Mouse (Mus musculus): ENCODE results near the gene Cfap69. TPM values are rescaled to one million over a fixed set of nuclear protein-coding genes. Genes with fewer than 3 reads are reported as not detected.
A peak's percentile ranks its signal among the peaks of the same experiment; 100 is the strongest.

Cfap69 gene
- polyA plus RNA-seq, 1 experiment from 2014 or later = 3.4 TPM

DNA sequence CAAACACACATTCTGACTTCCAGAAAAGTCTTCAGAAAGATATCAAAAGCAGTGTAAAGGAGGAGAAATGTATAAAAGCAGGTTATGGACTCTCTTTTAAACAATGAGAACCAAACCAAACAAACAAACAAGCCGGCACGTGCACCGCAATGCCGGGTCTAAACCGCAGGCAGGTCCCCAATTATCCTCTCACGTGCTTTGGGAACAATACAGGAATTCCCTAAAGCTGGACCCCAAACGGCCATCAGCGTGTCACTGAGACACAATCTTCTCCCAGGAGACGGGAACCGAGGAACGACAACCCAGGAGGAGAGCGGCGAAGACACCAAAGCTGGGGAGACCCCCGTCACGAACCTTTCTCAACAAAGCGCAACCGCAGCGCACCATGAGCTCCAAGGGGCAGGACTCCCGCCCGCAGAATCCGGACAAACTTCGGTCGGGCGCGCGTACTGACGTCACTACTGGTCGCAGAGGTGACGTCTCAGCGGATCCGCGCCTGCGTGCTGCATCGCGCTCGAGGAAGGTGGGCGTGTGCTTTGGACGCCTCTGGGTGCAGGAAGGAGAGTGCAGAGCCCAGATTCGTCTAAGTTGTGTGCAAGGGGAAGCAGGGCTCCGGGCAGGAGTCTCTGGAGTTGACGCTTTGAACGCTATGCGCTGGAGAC lies 104.8 kb downstream of the Cfap69 start, which contains the start of gene Gtpbp10:
Gene Gtpbp10, minus strand, starts transcription at position 460 of the 662 bp plus-strand sequence.
- peak; percentile 98 for ATAC-seq (ENCODE audit: insufficient read depth, low FRiP score, low read depth)
- Histone ChIP-seq H3K4me3 (replicated peaks) (peak within 1 kb of the TSS; percentile 74), H3K9ac (peak within 1 kb of the TSS; percentile 64; the same call in 1 of the 2 replicates), H3K27ac (peak within 1 kb of the TSS; percentile 72), H3K4me2 (peak within 1 kb of the TSS; percentile 58), H3K9me3 (no peaks in the 10 kb centered on the region), H3K27me3 (replicated peaks) (no peaks in the 10 kb centered on the region), H3K4me1 (0 out of 2 replicates have a peak, but pooled peaks cover 3% of the 10 kb centered on the region), H3K36me3 (peaks cover 5% of the 10 kb centered on the region; the same call in 1 of the 2 replicates)
- under 1% methylated on average over 43 of the region's 43 CpGs for WGBS

GRCm38 (mm10) chr5:5551110-5551509 lies 112.9 kb downstream of the Cfap69 start:
- Histone ChIP-seq H3K4me1 (no peaks in the 10 kb centered on the region), H3K4me2 (no peak overlapping the region), H3K9me3 (no peaks in the 10 kb centered on the region), H3K27me3 (replicated peaks) (no peaks in the 10 kb centered on the region), H3K9ac (no peak overlapping the region), H3K27ac (no peak overlapping the region), H3K36me3 (peaks cover 23% of the 10 kb centered on the region), H3K4me3 (replicated peaks) (no peak overlapping the region)
- ATAC-seq (ENCODE audit: insufficient read depth, low FRiP score, low read depth) = no peak
- WGBS = 85% methylated on average over 1 of the region's 1 CpGs

DNA sequence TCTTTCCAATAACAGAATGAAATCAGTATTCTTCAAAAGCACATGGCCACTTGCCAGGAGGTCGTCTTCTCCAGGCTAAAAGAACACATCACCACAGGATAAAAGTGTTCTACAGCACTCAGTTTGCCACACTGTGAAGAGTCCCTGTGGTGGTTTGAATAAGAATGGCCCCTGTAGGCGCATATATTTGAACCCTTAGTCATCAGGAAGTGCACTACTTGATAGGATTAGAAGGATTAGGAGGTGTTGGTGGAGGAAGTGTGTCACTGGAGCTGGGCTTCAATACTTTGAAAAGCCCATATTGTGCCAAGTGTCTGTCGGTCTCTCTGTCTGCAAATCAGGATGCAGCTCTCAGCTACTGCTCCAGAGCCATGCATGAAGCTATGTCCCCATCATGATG lies 123.7 kb downstream of the Cfap69 start:
- Histone ChIP-seq H3K4me1 (no peaks in the 10 kb centered on the region), H3K27me3 (replicated peaks) (no peaks in the 10 kb centered on the region), H3K9ac (no peak overlapping the region), H3K4me2 (no peak overlapping the region), H3K4me3 (replicated peaks) (no peak overlapping the region), H3K9me3 (no peaks in the 10 kb centered on the region), H3K27ac (no peak overlapping the region), H3K36me3 (peaks cover 22% of the 10 kb centered on the region)
- WGBS = 69% methylated on average over 3 of the region's 3 CpGs
- no peak for ATAC-seq (ENCODE audit: insufficient read depth, low FRiP score, low read depth)

DNA sequence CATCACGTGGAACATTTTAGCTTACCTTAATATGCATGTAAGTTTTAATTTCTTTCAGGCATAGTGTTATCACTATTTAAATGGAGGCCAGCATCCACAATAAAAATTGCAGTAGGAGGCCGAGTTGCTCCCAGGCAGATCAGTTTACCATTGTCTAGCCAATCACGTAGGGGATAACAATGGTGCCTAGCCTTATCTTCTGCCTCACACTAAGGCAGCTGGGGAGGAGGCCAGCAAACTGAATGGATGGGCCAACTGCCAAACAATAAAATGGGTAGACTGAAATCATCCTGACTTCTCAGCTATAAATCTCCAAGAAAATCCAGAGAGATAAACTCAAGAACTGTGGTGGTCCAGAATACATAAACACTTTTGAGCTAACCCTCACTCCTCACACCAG lies 124.3 kb downstream of the Cfap69 start:
- no peak overlapping the region for H3K9ac ChIP-seq
- H3K4me1 ChIP-seq = no peaks in the 10 kb centered on the region
- WGBS = 67% methylated on average over 3 of the region's 3 CpGs
- no peak overlapping the region for H3K27ac ChIP-seq
- no peak overlapping the region for H3K4me2 ChIP-seq
- H3K4me3 ChIP-seq (replicated peaks) = no peak overlapping the region
- H3K36me3 ChIP-seq = peaks cover 22% of the 10 kb centered on the region
- no peaks in the 10 kb centered on the region for H3K9me3 ChIP-seq
- no peaks in the 10 kb centered on the region for H3K27me3 ChIP-seq (replicated peaks)
- ATAC-seq (ENCODE audit: insufficient read depth, low FRiP score, low read depth) = no peak

GRCm38 (mm10) chr5:5536131-5536530 lies 127.9 kb downstream of the Cfap69 start:
- Histone ChIP-seq H3K27me3 (replicated peaks) (no peaks in the 10 kb centered on the region), H3K9ac (no peak overlapping the region), H3K9me3 (no peaks in the 10 kb centered on the region), H3K4me2 (no peak overlapping the region), H3K4me1 (no peaks in the 10 kb centered on the region), H3K4me3 (replicated peaks) (no peak overlapping the region), H3K27ac (no peak overlapping the region), H3K36me3 (peaks cover 12% of the 10 kb centered on the region)
- ATAC-seq (ENCODE audit: insufficient read depth, low FRiP score, low read depth) = no peak
- 88% methylated on average over 1 of the region's 1 CpGs for WGBS

DNA sequence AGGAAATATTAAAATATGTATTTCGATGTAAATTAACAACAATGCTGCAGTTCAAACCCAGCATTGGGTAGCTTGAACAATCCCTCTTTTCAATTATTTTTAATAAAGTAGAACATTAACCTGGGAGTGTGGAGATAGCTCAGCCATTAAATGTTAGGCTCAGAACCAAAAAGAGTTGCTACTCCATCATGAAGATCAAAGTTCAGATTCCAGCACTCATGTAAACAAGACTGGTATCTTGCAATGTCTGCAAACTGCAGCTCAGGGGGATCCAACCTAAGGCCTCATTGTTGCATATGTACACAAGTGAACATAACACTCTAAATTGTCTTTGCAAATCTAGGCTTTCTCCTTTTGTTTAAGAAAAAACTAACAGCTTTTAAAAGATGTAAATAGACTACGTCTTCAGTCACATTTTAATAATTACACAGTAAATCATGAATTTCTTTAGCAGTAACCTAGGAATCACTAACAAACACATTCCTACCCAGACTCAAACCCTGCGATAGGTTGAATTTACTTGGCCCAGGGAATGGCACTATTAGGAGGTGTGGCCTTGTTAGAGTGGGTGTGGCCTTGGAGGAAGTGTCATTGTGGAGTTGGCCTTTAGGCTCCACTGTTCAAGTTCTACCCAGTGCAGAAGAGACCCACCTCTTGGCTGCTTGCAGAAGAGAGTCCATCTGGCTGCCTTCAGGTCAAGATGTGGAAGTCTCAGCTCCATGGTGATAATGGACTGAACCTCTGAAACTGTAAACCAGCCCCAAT lies 130.2 kb downstream of the Cfap69 start:
- Histone ChIP-seq H3K36me3 (peaks cover 7% of the 10 kb centered on the region), H3K9me3 (no peaks in the 10 kb centered on the region), H3K27ac (no peak overlapping the region), H3K27me3 (replicated peaks) (no peaks in the 10 kb centered on the region), H3K9ac (no peak overlapping the region), H3K4me1 (no peaks in the 10 kb centered on the region), H3K4me2 (no peak overlapping the region), H3K4me3 (replicated peaks) (no peak overlapping the region)
- ATAC-seq (ENCODE audit: insufficient read depth, low FRiP score, low read depth) = peak; percentile 35
- WGBS = 67% methylated on average over 3 of the region's 3 CpGs

Other genes with a start within 250 kb of the Cfap69 start
- gene Cdk14, start 243.9 kb downstream of the Cfap69 start, polyA plus RNA-seq (2015; fragmentation: Nextera tagmentation; extraction: Ambion mirVana) = 18.1 and 18.8 TPM in 2 replicates
- not detected in 2 replicates for gene 1700015F17Rik, start 185.1 kb downstream of the Cfap69 start, polyA plus RNA-seq (2015; fragmentation: Nextera tagmentation; extraction: Ambion mirVana)
- gene Cldn12, start 149.3 kb downstream of the Cfap69 start, polyA plus RNA-seq (2015; fragmentation: Nextera tagmentation; extraction: Ambion mirVana) = 21.0 and 24.1 TPM in 2 replicates
- 23.0 and 27.2 TPM in 2 replicates for gene Gtpbp10, start 104.7 kb downstream of the Cfap69 start, polyA plus RNA-seq (2015; fragmentation: Nextera tagmentation; extraction: Ambion mirVana)
- gene Gm8773, start 90.4 kb downstream of the Cfap69 start, polyA plus RNA-seq (2015; fragmentation: Nextera tagmentation; extraction: Ambion mirVana) = 1.8 and 2.2 TPM in 2 replicates
- gene Steap2, start 30.3 kb upstream of the Cfap69 start, polyA plus RNA-seq (2015; fragmentation: Nextera tagmentation; extraction: Ambion mirVana) = 8.1 and 8.3 TPM in 2 replicates
- gene Steap1, start 85.1 kb upstream of the Cfap69 start, polyA plus RNA-seq (2015; fragmentation: Nextera tagmentation; extraction: Ambion mirVana) = 9.6 and 11.2 TPM in 2 replicates

Measured in stomach, embryonic 15.5 days (tissue).